Mouse (Mus musculus) neutrophil, adult 5-6 weeks (primary cell): ENCODE results near the gene Gm17654. TPM values are rescaled to one million over a fixed set of nuclear protein-coding genes. Genes with fewer than 3 reads are reported as not detected.
"Not testable (repeated sequence)": the region's sequence is repeated elsewhere in the genome, so short reads cannot be mapped to it uniquely, and the experiment has no call there.

Experiments used
- ATAC-seq: fragments of 151-379, 151-347 bp; 2 replicates; pipeline ENCODE4 v1.8.0; 2017; ENCODE audit warnings: mild to moderate bottlenecking, moderate TSS enrichment; ENCODE audit not compliant: insufficient number of reproducible peaks, poor library complexity, low FRiP score, severe bottlenecking; ENCODE audit errors: extremely low read depth
- total RNA-seq: library from RNA; stranded (forward); fragments of 200-1000 nt; gene quantifications from 2 replicates; pipeline ENCODE4 v1.2.3, GENCODE M21; 2017

The Gm17654 gene
- not detected in 2 replicates for total RNA-seq

GRCm38 (mm10) chr14:43579046-43579445, at the start of gene Gm17654:
Gene Gm17654, minus strand, starts transcription at chr14:43579146.
- ATAC-seq: not testable (repeated sequence)

- ATAC-seq: not testable (repeated sequence)
These were observed 29.0 kb upstream of the Gm17654 start, which contains the start of gene Gm10375 for GRCm38 (mm10) chr14:43607913-43608312. Gene Gm10375, minus strand, starts transcription at chr14:43608013.

DNA sequence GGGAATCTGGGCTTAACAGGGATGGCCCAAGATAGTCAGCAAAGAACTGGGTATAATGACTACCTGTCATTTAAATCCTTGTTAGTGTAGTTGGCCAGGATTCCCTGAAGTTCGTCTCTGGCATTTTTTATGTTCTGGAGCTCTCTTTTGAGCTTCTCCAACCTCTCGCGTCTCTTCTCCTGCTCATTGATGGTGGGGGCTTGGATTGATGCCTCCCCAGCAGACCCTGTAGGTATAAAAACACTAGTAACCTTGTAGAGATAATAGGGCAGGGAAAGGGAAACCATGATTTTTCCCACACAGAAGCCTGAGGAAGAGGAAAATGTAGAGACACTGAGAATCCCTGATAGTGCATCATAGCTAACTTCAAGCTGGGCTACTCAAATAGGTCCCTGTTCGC, 977 bp downstream of the Gm17654 start:
- not testable (repeated sequence) for ATAC-seq

DNA sequence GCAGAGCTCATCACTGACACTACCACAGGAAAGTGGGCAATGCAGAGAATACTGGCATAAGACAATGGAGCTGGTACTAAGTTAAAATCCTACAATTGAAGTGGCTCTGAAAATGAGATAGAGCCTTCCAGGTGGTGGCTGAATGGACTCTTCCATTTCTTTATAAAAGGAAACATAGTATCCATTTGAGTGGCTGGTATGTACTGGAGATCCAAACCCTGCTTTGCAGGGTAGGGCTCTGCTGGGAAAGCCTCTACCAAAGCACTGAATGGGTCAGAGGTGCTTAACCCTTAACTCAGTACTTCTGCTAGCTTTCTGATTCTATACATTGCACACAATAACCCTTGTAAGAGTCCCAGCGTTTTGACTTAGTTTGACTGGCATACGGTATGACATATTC, 26.7 kb downstream of the Gm17654 start:
- ATAC-seq: not testable (repeated sequence)

DNA sequence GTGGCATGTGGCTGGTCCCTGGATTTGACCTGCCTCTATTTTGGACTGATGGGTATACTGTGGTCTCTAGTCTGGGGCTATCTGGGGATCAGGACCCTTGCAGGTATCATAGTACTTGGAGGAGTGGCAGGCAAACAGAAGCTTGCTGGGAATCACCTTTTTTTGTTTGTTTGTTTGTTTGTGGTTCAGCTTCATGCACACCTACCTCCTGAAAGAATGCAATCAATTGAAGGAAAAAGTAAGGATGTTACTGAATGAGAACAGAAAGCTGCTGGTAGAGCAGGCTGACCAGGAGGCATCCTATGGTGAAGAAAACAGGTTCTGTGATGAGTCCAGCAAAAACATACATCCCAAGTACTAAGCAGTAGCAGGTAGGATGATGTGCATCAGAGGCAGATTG, 32.7 kb downstream of the Gm17654 start:
- not testable (repeated sequence) for ATAC-seq

DNA sequence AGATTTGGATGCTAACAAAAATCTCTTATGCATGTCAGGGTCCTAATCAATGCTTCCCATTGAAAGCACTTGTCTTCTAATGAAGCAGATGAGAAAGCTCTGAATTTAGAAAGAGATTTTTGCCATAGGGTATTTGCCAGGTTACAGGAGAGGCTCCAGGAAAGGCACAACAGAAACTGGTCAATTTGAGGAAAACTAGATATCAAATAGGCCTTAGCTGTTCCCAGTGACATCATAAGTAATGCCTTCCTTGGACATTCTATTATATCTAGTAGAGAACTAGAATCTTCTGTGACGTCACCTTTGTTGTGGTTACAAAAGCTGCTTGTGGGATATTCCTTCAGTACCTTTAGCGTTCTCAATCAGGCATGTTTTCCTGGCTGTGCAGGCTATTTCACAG, 35.7 kb downstream of the Gm17654 start, which contains the start of gene Gm5799:
Gm5799 (plus strand) TSS at position 301 of the 400 bp plus-strand sequence.
- ATAC-seq: not testable (repeated sequence)

DNA sequence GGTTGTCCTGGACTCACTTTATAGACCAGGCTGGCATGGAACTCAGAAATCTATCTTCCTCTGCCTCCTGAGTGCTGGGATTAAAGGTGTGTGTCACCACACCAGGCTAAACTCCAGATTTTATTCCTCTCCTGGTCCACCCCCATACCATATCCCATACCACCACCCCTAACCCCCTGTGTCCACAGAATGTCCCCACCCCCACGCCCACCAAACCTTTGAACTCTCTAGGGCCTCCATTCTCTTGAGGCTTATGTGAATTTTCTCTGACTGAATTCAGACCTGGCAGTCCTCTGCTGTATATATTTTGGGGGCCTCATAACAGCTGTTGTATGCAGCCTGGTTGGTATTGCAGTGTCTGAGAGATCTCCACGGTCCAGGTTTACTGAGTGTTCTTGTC, 40.8 kb downstream of the Gm17654 start:
- not testable (repeated sequence) for ATAC-seq

DNA sequence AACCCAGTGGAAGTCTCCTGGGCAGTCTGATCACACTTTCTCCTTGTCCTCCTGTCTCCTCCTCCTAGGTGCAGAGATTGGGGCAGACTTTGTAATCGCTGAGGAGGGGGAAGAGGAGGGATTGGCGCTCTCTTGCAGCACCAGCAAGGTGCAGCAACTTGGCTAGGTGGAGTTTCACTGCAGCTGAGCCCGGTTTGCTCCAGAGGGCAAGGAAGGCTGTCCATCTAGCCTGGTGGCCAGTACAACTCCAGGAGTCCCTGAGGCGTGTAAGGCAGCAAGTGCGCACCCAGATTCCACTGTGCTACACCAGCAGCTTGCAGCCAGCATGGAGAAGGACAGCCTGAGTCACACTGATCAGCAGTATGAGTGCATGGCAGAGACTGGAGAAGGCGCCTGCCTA, 46.6 kb downstream of the Gm17654 start:
- not testable (repeated sequence) for ATAC-seq

DNA sequence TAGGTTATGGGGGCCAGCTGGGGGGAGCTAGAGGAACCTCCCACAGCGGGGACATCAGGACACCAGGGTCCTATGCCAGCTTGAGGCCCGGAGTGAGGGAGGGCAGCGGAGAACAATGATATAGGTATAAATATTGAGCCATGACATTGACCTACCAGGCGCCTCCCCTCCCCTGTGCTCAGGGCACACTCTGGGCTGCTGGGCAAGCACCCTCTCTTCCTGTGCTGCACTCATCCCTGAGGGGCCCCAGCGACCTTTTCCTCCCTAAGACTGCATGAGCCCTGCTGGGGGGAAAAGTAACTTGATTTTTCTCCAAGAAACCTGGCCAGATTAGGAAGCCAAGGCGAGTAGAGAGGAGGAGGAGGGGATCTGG, 46.9 kb downstream of the Gm17654 start:
- ATAC-seq: not testable (repeated sequence)

DNA sequence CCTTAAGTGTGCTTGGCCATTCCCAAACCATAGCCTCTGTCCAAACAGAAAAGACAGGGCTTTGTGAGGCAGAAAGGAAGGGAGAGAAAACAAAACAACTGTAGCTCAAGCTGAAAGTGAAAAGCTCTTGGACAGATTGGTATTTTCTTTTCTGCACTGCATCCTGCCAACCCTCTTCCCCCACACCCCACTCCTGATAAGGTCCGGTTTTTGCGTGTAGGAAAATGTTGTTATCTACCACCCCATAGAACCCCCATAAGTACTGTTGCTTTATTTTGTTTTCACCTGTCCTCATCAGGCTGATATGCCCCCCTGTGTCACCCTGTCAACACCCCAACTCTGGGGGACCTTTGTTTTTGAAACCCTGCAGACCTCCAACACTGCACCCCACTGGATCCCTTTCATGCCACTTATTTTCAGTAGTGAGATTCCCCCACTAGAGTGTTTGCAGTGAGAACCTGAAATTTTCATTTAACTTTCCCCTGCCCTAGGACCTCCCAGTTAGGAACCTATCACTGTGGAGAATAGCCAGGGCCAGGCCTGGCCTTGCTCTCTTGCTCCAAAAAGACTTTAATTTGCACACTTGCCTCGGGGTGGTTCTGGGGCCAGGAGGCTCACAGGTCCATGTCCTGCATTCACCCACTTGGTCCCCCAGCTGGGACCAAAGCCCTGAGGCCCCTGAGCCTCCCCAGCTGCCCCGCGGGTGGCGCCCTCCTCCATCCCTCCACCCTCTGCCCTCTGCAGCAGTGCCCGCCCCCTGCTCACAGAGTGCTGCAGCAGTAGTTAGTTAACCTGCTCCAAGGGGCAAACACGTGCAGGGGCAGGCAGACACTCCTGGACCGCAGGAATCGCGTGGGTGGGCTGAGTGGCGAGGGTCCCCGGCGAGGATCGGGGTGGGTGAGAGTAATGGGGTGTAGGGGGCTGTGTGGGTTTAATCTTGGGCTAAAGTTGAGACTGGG, 47.6 kb downstream of the Gm17654 start:
- not testable (repeated sequence) for ATAC-seq

Other genes starting within 250 kb of the Gm17654 start
- gene 1700001F09Rik, start 231.3 kb downstream of the Gm17654 start, total RNA-seq: not detected in 2 replicates
- not detected in 2 replicates for gene Gm8138, start 162.8 kb downstream of the Gm17654 start, total RNA-seq
- gene Gm5799, start 35.6 kb downstream of the Gm17654 start, total RNA-seq: not detected in 2 replicates
- not detected in 2 replicates for gene Gm10375, start 28.9 kb upstream of the Gm17654 start, total RNA-seq
- not detected in 2 replicates for gene Gm8165, start 98.1 kb upstream of the Gm17654 start, total RNA-seq
- not detected in 2 replicates for gene Gm7324, start 118.7 kb upstream of the Gm17654 start, total RNA-seq
- gene Gm16506, start 148.3 kb upstream of the Gm17654 start, total RNA-seq: not detected in 2 replicates
- gene Gm6526, start 168.7 kb upstream of the Gm17654 start, total RNA-seq: not detected in 2 replicates
- not detected in 2 replicates for gene Gm8180, start 205.6 kb upstream of the Gm17654 start, total RNA-seq